Mouse (Mus musculus) gastrocnemius, postnatal 25 days (tissue): ENCODE measurements at regions not wholly inside any gene's neighbourhood (a gene's known extent, or its start where the extent isn't known, plus 50 kb on each side); places are given as distances from the start of the nearest gene placed in this dataset.

Experiments used
- DNase-seq: peaks from one replicate; pipeline ENCODE4 v3.0.0; 2022

DNA sequence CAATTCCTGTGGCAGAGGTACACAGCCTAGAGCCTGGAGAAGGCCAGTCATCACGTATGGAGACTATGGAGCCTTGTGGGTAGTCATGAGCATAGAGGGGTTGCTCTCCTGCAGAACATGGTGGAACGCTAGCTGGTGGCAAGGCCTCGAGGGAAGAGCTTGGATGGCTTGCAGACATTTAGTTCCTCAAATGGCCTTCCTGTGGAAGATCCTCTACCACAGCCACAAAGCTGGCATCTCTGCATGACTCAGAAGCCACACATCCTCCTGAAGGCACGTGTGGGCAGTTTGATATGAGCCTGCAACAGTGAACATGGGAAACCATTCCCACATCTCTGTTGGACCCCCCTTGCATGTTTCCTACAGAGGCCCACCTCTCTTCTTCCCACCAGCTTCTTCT lies 547.9 kb upstream of the Lrrc6 start:
- DNase-seq: no peak

DNA sequence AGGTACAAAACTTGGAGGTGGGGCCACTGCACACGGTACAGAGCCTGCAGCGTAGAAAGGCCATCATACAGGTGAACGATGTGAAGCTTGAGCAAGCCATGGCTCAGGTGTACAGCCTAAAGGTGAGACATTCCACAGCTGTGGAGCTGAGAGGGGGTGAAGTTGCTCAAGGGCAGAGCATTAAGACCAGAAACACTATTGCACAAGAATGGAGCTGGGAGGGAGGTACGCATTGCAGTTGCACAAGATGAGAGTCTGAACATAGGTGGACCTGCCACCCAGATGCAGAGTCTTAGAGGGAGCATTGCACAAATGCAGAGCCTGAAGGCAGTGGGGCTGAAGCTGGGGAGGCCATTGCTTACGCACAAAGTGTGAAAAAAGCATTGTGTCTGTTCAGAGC lies 547.4 kb upstream of the Lrrc6 start:
- DNase-seq: no peak

DNA sequence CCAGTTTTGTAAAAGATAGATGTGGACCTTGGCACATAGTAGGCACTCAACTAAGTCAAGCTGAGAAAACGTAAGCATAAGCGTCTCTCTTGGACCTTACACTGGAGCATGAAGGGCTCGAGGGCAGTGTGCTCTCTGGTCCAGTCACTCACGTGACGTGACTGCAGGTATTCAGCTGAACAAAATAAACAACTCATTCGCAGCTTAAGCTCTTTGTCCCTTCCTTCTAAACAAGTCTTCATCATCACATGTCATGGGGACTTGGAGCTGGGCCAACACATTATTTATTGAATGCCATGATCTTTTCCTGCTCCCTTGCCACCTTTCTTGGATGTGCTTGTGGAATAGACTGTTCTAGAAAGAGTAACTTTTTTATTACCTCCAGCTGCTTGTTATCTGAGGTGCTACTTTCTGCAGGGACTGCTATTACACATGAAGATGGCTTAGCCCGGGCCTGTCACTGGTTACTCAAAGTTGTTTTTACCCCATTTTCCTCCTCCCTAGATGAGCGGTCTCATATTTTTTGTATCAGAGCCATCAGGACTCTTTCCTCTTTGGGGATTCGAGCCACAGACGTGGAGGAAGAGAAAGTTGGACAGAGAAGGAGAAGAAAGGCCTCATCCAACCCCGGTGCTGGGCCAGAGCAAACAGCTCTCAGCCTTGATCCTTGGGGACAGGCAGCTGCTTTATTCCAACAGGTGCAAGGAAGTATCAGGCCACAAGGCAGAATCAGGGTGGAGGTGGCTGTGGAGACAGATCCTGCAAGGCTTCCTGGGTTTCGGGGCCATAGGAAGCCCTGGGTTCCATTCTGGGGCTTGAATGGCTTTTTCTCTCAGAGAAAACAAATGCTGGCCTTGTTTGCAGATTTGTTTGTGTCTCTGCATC lies 545.5 kb upstream of the Lrrc6 start:
- no peak for DNase-seq

GRCm38 (mm10) chr15:67045329-67045728 lies 544.6 kb upstream of the Lrrc6 start:
- DNase-seq: no peak

- no peak for DNase-seq
These were observed 544.1 kb upstream of the Lrrc6 start for GRCm38 (mm10) chr15:67044806-67045205.

DNA sequence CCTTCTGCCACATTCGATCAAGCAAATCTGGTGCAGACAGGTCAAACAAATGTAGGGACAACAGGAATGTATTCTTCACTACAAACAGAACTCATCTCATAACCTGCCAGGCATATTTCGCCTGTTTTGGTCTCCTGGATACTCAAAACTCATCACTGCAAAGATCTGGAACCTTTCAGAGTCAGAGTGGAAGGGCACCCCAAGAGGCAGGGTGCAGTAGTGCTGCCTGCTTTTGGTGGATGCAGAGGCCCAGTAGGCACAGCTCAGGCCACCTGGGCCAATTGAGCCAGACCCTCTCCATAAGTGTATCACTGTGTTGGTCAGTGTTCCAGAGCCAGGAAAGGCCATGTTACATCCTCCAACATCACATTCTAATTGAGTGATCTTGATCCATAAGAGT lies 541.4 kb upstream of the Lrrc6 start:
- DNase-seq: no peak

- no peak for DNase-seq
These were observed 539.5 kb upstream of the Lrrc6 start for GRCm38 (mm10) chr15:67040229-67040628.

DNA sequence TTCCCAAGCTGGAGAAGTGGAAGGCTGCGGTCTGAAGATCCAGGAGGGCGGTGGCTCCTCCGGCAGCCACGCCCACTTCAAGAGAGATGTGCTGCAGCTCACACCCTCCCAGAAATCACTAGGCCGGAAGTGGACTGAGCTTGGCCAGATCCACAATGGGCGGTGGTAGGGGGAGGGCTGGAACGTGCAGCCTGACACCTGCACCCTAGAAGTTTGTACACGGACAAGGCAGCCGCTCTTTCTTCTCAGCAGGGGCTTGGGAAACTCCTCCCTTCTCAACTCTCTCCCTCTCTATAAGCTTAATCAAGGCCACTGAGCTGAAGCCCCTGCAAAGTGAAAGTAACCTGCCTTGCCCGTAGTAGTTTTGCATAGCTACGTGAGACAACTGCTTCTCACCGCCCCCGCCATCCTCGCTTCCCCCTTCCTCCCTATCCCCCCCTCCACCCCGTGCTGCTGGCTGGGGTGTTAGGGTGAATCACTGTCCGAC lies 538.8 kb upstream of the Lrrc6 start:
- peak; percentile 68 for DNase-seq

- no peak for DNase-seq
These were observed 536.9 kb upstream of the Lrrc6 start for GRCm38 (mm10) chr15:67037647-67038046.

DNA sequence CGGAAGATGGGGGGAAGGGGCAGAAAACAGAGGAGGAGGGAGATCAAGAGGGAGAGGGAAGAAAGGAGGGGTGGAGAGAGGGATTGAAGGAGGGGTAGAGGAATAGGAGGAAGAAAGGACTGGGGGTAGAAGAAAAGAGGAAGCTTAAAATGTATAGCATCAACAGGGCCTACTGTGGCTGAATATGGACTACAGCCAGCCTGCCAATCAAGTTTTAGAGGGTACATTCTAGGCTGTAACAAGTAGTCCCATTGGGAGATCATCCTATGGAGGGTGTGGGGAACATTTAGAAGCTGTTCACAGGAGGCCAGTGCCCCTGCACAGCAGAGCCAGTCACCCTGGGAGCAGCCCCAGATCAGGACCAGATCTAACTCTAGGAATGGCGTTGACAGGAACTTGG lies 535.6 kb upstream of the Lrrc6 start:
- no peak for DNase-seq

- no peak for DNase-seq
These were observed 533.2 kb upstream of the Lrrc6 start for GRCm38 (mm10) chr15:67033936-67034335.

DNA sequence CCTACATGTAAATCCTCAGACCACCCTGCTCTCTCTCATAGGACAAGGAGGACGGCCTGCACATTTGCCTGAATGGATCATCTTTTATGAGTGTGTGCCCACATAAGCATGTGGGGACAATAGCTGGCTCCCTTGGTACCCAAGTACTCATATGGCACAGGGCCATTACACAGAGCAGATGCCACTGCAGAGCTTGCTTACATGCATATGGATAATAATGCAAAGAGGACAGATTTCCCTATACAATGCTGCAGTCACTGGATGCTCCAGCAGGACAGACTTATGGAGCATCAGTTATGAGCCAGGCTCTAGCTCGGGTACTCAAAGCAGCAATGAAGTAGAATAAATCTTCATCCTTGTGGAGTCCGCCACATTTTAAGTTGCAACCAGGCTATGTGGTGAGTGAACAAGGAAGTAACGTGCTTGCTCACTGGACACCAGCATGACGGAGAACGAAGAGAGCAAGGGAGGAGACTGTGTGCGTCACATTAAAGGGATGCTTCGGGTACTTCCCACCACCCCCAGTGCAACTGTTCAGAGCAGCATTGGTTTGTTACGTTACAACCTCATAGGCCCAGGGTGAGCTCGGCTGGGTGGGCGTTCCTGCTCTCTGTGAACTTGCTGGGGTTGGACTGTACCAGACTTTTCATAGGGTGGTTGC lies 531.3 kb upstream of the Lrrc6 start:
- no peak for DNase-seq

DNA sequence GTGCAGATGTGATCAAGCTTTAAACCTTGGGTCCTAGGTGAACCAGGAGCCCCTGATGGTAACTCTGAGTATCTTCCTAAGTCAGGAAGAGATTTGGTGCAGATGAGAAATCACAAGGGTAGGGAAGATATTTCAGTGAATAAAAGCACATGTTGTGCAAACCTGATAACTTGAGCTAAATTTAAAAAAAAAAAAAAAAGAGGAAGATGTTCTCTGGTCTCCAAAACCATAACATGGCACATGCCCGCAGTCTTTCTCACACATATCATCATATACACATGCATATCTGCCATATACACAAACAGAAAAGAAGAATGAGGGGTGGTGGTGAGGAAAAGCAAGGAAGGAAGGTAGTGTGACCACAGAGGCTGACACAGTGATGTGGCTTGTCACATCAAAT lies 530.3 kb upstream of the Lrrc6 start:
- no peak for DNase-seq

GRCm38 (mm10) chr15:67028161-67028560 lies 527.5 kb upstream of the Lrrc6 start:
- DNase-seq: no peak

- DNase-seq: no peak
These were observed 527.0 kb upstream of the Lrrc6 start for GRCm38 (mm10) chr15:67027751-67028150.

DNA sequence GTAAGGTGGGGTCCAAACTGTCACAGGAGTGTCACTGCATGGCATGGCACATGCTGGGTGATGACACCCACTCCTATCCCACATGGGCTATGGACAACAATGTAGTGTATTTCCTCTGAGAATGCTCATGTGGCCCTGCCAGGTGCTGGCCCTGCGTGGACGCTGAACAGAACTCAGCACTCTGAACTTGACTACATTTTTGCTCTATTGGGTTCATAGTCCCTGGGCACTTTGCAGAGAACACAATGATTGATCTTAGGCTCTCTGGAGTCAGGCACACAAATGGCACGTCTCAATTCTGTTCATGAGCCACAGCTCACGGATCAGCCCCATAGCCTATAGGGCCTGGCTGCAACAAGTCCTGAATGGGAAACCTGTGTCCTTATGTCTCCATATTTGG lies 525.0 kb upstream of the Lrrc6 start:
- DNase-seq: no peak

DNA sequence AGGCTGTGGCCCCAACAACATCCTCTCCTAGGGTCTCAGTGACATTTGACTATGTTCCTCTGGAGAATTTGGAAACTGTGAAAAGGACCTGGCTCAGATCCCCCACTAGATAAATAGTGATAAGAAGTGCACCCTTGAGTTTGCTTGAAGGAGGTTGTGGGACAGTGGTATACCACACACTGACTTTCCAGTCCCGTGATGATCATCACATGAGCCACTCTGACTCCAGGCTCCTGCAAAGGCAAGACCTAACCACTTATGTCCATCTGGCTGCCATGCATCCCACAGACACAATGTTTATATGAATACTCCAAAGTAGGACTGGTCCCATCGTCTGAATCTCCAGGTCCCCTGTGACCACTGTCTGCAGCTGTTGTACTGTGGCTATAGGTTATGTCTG lies 523.7 kb upstream of the Lrrc6 start:
- DNase-seq: no peak

GRCm38 (mm10) chr15:67023081-67023480 lies 522.4 kb upstream of the Lrrc6 start:
- no peak for DNase-seq

- no peak for DNase-seq
These were observed 520.7 kb upstream of the Lrrc6 start for GRCm38 (mm10) chr15:67021391-67021790.

GRCm38 (mm10) chr15:67019891-67020290 lies 519.2 kb upstream of the Lrrc6 start:
- no peak for DNase-seq

DNA sequence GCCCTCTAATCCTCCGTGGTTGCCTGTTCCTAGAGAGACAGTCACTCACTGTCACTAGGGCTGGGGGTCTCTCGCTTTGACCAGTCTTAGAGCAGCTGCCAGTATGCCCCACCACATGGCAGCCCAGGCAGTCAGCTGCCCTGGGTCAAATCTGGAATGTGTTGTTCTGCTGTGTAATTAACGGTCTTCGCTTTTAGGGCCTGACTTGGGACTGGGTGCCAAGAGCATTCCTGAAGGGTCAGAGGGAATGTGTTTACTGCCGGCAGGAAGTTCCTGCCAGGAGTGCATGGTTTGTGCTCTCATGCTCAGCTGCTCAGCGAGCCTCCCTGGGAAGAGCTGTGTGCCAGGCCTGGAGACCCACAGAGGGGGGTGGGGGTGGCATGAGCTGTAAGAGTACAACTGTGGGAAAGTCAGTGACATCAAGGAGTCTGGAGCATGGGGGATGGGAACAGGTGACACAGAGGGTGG lies 518.5 kb upstream of the Lrrc6 start:
- DNase-seq: peak; percentile 67
